Mouse (Mus musculus) liver, adult 2 months (tissue): ENCODE data around the gene Rdh16.

ENCODE experiments used
- CTCF ChIP-seq: fragments of 200-500 bp; IDR thresholded peaks from 2 replicates; pipeline ENCODE4 v1.5.1; 2011; ENCODE audit warnings: low read depth, low read length, control low read depth
- POLR2A ChIP-seq: fragments of 200-500 bp; IDR thresholded peaks from 2 replicates; pipeline ENCODE4 v1.6.1; 2011; ENCODE audit warnings: low read length, control low read depth; ENCODE audit not compliant: insufficient read depth; ENCODE audit errors: extremely low read depth

- TF ChIP-seq CTCF (no peak), POLR2A (no peak)
Observed at GRCm38 (mm10) chr10:127766564-127766963, 34.4 kb upstream of the Rdh16 start.
